Mouse (Mus musculus): ENCODE results near the gene Ubp1.

- TF ChIP-seq CTCF (IDR thresholded peaks at IDR 0.05; ENCODE audit: low read depth) (no peak), EP300 (IDR thresholded peaks at IDR 0.05; ENCODE audit: low read depth) (no peak)
These were observed 33.7 kb downstream of the Ubp1 start for GRCm38 (mm10) chr9:113964415-113964814.

Measured in liver, embryonic 14.5 days (tissue).